Mouse (Mus musculus) forebrain, embryonic 11.5 days (tissue): Measurements from ENCODE around the gene Cacna1c. TPM values are rescaled to one million over a fixed set of nuclear protein-coding genes. Genes with fewer than 3 reads are reported as not detected.
A peak's percentile ranks its signal among the peaks of the same experiment; 100 is the strongest.
"Not testable (repeated sequence)": the region's sequence is repeated elsewhere in the genome, so short reads cannot be mapped to it uniquely, and the experiment has no call there.

Source experiments
- ATAC-seq: fragments of 200-750 bp; cut with Nextera tagmentation; replicated peaks from 2 replicates; pipeline ENCODE4 v1.8.0; 2017; ENCODE audit warnings: moderate TSS enrichment; ENCODE audit not compliant: low FRiP score
- DNase-seq: peaks from one replicate; pipeline ENCODE4 v3.0.0-alpha.2; 2017; ENCODE audit warnings: low spot score
- H3K27ac ChIP-seq: fragments of 300-500 bp; sonication (generic); 2 replicates; pipeline ENCODE4 v1.5.1; 2014; ENCODE audit warnings: low read depth, low read length
- H3K27me3 ChIP-seq: fragments of 300-500 bp; sonication (generic); 2 replicates; pipeline ENCODE4 v1.6.1; 2014; ENCODE audit warnings: mild to moderate bottlenecking, low read length, mixed read lengths; ENCODE audit not compliant: control insufficient read depth, insufficient read depth
- H3K36me3 ChIP-seq: fragments of 300-500 bp; sonication (generic); 2 replicates; pipeline ENCODE4 v1.6.1; 2014; ENCODE audit warnings: mild to moderate bottlenecking, low read length, moderate library complexity, mixed read lengths; ENCODE audit not compliant: control insufficient read depth, insufficient read depth
- H3K4me1 ChIP-seq: fragments of 300-500 bp; sonication (generic); replicated peaks from 2 replicates; pipeline ENCODE4 v1.6.1; 2014; ENCODE audit warnings: low read length, mixed read lengths; ENCODE audit not compliant: control insufficient read depth, insufficient read depth
- H3K4me2 ChIP-seq: fragments of 300-500 bp; sonication (generic); 2 replicates; pipeline ENCODE4 v1.6.1; 2014; ENCODE audit warnings: low read depth, mild to moderate bottlenecking, low read length, moderate library complexity, mixed read lengths; ENCODE audit not compliant: severe bottlenecking
- H3K4me3 ChIP-seq: fragments of 300-500 bp; sonication (generic); 2 replicates; pipeline ENCODE4 v1.5.1; 2014; ENCODE audit warnings: low read depth, low read length
- H3K9ac ChIP-seq: fragments of 300-500 bp; sonication (generic); 2 replicates; pipeline ENCODE4 v1.6.1; 2014; ENCODE audit warnings: low read length
- H3K9me3 ChIP-seq: fragments of 300-500 bp; sonication (generic); 2 replicates; pipeline ENCODE4 v1.6.1; 2016; ENCODE audit warnings: low read length, mixed read lengths; ENCODE audit not compliant: control insufficient read depth
- WGBS: fragments of 180-500 bp; shearing (Covaris S2); extraction: QIAGEN DNeasy Blood & Tissue Kit; methylation state at CpG from one replicate; pipeline ENCODE4 v1.1.7; 2014; 5-methylcytosine and 5-hydroxymethylcytosine counted together
- polyA plus RNA-seq: library from polyadenylated mRNA; unstranded; fragments of >200 nt; fragmentation: Nextera tagmentation; extraction: Ambion mirVana; gene quantifications from 2 replicates; pipeline ENCODE4 v1.2.1, GENCODE M21; 2014

The Cacna1c gene
- polyA plus RNA-seq, 1 experiment from 2014 or later: 4.8 TPM

- H3K9ac ChIP-seq: no peak overlapping the region
- ATAC-seq: no peak
Measured at GRCm38 (mm10) chr6:119217661-119218060, 21.4 kb upstream of the Cacna1c start.

GRCm38 (mm10) chr6:119215040-119215613 lies 18.9 kb upstream of the Cacna1c start:
- WGBS: 89% methylated on average over 10 of the region's 10 CpGs
- Histone ChIP-seq H3K4me2 (no peak overlapping the region), H3K27me3 (no peaks in the 10 kb centered on the region), H3K9ac (no peak overlapping the region), H3K9me3 (no peaks in the 10 kb centered on the region), H3K36me3 (no peaks in the 10 kb centered on the region; the same call in 1 of the 2 replicates), H3K27ac (no peak overlapping the region), H3K4me1 (no peaks in the 10 kb centered on the region), H3K4me3 (no peak overlapping the region)
- no peak for ATAC-seq
- DNase-seq: no peak

More at GRCm38 (mm10) chr6:119217661-119218060, 21.4 kb upstream of the Cacna1c start:
- H3K36me3 ChIP-seq: no peaks in the 10 kb centered on the region; the same call in 1 of the 2 replicates
- H3K9me3 ChIP-seq: no peaks in the 10 kb centered on the region
- no peak for DNase-seq
- H3K4me3 ChIP-seq: no peak overlapping the region
- H3K27me3 ChIP-seq: no peaks in the 10 kb centered on the region
- H3K4me1 ChIP-seq: no peaks in the 10 kb centered on the region
- 80% methylated on average over 4 of the region's 4 CpGs for WGBS
- no peak overlapping the region for H3K27ac ChIP-seq
- H3K4me2 ChIP-seq: no peak overlapping the region

- Histone ChIP-seq H3K36me3 (no peaks in the 10 kb centered on the region; the same call in 1 of the 2 replicates), H3K4me1 (no peaks in the 10 kb centered on the region), H3K9me3 (no peaks in the 10 kb centered on the region), H3K27me3 (no peaks in the 10 kb centered on the region), H3K27ac (no peak overlapping the region), H3K4me2 (no peak overlapping the region), H3K9ac (no peak overlapping the region), H3K4me3 (no peak overlapping the region)
- ATAC-seq (no peak), DNase-seq (no peak)
- 89% methylated on average over 6 of the region's 6 CpGs for WGBS
Measured at GRCm38 (mm10) chr6:119214190-119214589, 18.0 kb upstream of the Cacna1c start.

- Histone ChIP-seq H3K27me3 (no peaks in the 10 kb centered on the region), H3K9ac (no peak overlapping the region), H3K36me3 (no peaks in the 10 kb centered on the region; the same call in 1 of the 2 replicates), H3K4me1 (no peaks in the 10 kb centered on the region), H3K9me3 (no peaks in the 10 kb centered on the region), H3K27ac (no peak overlapping the region), H3K4me3 (no peak overlapping the region), H3K4me2 (no peak overlapping the region)
- no peak for DNase-seq
- no peak for ATAC-seq
- WGBS: 89% methylated on average over 5 of the region's 5 CpGs
Measured at GRCm38 (mm10) chr6:119213375-119213774, 17.2 kb upstream of the Cacna1c start.

DNA sequence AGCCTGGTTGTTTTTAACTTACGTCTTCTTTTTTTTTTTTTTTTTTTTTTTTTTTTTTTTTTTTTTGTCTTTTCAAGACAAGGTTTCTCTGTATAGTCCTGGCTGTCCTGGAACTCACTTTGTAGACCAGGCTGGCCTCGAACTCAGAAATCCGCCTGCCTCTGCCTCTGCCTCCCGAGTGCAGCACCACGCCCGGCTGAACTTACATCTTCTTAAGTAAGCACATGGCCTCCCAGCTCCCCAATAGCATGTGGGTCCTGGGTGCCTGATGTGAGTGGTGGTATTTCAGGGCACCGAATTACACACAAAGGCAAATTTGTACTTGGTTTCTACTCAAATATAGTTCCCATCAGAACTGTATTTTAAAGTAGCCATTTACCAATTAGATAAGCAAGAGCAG lies 9.8 kb upstream of the Cacna1c start:
- H3K4me1 ChIP-seq, H3K4me3 ChIP-seq, H3K27me3 ChIP-seq, H3K9ac ChIP-seq, H3K36me3 ChIP-seq, H3K9me3 ChIP-seq, H3K4me2 ChIP-seq, H3K27ac ChIP-seq, ATAC-seq: not testable (repeated sequence)
- WGBS: 86% methylated on average over 7 of the region's 7 CpGs
- peak; percentile 45 for DNase-seq

DNA sequence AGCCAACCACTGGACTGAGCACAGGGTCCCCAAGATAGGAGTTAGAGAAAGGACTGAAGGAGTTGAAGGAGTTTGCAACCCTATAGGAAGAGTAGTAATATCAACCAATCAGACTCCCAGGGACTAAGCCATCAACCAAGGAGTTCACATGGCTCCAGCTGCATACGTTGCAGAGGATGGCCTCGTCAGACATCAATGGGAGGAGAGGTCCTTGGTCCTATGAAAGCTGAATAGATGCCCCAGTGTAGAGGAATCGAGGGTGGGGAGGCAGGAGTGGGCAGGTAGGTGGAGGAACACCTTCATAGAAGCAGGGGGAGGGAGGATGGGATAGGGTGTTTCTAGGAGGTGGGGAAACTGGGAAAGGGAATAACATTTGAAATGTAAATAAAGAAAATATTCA lies 8.7 kb upstream of the Cacna1c start:
- no peak for ATAC-seq
- no peak overlapping the region for H3K4me2 ChIP-seq
- DNase-seq: no peak
- 64% methylated on average over 3 of the region's 3 CpGs for WGBS
- H3K27me3 ChIP-seq: no peaks in the 10 kb centered on the region
- no peaks in the 10 kb centered on the region; the same call in 1 of the 2 replicates for H3K36me3 ChIP-seq
- H3K4me1 ChIP-seq: no peaks in the 10 kb centered on the region
- no peak overlapping the region for H3K27ac ChIP-seq
- H3K9ac ChIP-seq: no peak overlapping the region
- H3K4me3 ChIP-seq: no peak overlapping the region
- H3K9me3 ChIP-seq: no peaks in the 10 kb centered on the region

- no peaks in the 10 kb centered on the region for H3K27me3 ChIP-seq
- ATAC-seq (no peak), DNase-seq (peak; percentile 37)
- H3K4me3 ChIP-seq: no peak overlapping the region
- WGBS: 90% methylated on average over 7 of the region's 7 CpGs
- no peak overlapping the region for H3K27ac ChIP-seq
- no peaks in the 10 kb centered on the region for H3K4me1 ChIP-seq
- H3K9ac ChIP-seq: no peak overlapping the region
- H3K4me2 ChIP-seq: no peak overlapping the region
- H3K36me3 ChIP-seq: no peaks in the 10 kb centered on the region; the same call in 1 of the 2 replicates
- no peaks in the 10 kb centered on the region for H3K9me3 ChIP-seq
Measured at GRCm38 (mm10) chr6:119204286-119204685, 8.1 kb upstream of the Cacna1c start.

DNA sequence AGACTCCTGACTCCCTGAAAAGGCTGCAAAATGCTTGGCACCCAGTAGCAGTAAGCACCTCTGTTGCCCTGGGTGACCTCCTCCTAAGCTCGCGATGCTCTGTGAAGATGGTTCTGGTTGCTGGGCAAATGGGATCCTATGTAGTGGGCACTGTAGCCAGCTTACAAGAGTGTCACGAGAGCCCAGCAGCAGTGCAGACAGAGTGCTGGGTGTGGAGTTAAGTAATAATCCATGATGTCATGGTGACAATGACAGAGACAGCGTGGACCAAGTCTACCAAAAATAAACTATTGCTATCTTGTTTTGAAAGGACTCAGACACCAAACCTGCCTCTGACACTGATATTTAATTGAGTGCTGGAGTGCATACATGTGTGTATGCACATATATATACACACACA lies 5.4 kb upstream of the Cacna1c start:
- H3K36me3 ChIP-seq: no peaks in the 10 kb centered on the region; the same call in 1 of the 2 replicates
- H3K4me2 ChIP-seq: no peak overlapping the region
- DNase-seq (no peak), ATAC-seq (no peak)
- no peak overlapping the region for H3K9ac ChIP-seq
- peaks cover 7% of the 10 kb centered on the region; the same call in 1 of the 2 replicates for H3K4me1 ChIP-seq
- H3K9me3 ChIP-seq: no peaks in the 10 kb centered on the region
- 96% methylated on average over 4 of the region's 4 CpGs for WGBS
- no peaks in the 10 kb centered on the region for H3K27me3 ChIP-seq
- H3K27ac ChIP-seq: no peak overlapping the region
- H3K4me3 ChIP-seq: no peak overlapping the region

DNA sequence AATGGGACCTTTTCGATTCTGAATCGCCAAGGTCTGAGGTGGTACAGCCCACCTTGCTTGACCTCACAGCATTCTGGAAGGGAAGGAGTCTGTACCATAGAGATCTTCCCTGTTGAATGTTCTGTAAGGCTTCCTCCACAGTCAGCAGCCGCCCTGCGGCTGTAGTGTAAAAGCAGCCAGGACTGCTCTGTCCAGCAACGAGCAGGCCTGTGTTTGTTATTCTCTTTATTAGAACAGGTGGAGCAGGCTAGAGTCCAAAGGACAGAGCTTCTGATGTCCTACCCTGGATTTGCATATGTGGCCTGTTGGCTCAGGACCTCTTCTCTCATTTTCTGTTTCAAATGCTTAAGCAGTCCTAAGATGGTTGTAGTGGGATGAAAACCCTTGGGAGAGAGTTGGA lies 4.1 kb upstream of the Cacna1c start:
- H3K4me3 ChIP-seq: no peak overlapping the region
- no peak overlapping the region for H3K4me2 ChIP-seq
- H3K27ac ChIP-seq: no peak overlapping the region
- DNase-seq (peak; percentile 21), ATAC-seq (no peak)
- no peaks in the 10 kb centered on the region for H3K27me3 ChIP-seq
- 85% methylated on average over 5 of the region's 5 CpGs for WGBS
- no peak overlapping the region for H3K9ac ChIP-seq
- H3K4me1 ChIP-seq: peaks cover 7% of the 10 kb centered on the region; the same call in 1 of the 2 replicates
- H3K9me3 ChIP-seq: no peaks in the 10 kb centered on the region
- H3K36me3 ChIP-seq: no peaks in the 10 kb centered on the region; the same call in 1 of the 2 replicates
